19 mouse cellular contexts compared by ENCODE assay signal in genomic region chr14:9583227-9584155, GRCm38 (mm10).
DNase-seq lines count a peak whose midpoint lies in the region; ATAC-seq and TF ChIP-seq lines count a peak whose summit lies in the region.
"Had no signal": no experiment of that assay in that cellular context is flagged by ENCODE, and none has a peak within 500 bp of the region (broad histone marks: within the 10 kb centered on the region; RNA-seq: fewer than 3 reads in every experiment).

No protein-coding gene starts in this region.

- no peak overlapping the region for H3K9ac ChIP-seq in forebrain, postnatal 0 days
- H3K9ac ChIP-seq in forebrain, embryonic 11.5 days (ENCODE audit: low read length), result no peak overlapping the region
- no peak overlapping the region for H3K9ac ChIP-seq in lung, postnatal 0 days (replicated peaks; ENCODE audit: low read depth)
- no peak overlapping the region for H3K9ac ChIP-seq in liver, postnatal 0 days (replicated peaks)
- H3K9ac ChIP-seq: limb, embryonic 12.5 days had no signal

- H3K36me3 ChIP-seq in forebrain, postnatal 0 days (ENCODE audit: insufficient read depth), result no peaks in the 10 kb centered on the region
- H3K36me3 ChIP-seq in forebrain, embryonic 11.5 days (ENCODE audit: control insufficient read depth, insufficient read depth, low read length), result no peaks in the 10 kb centered on the region
- no peaks in the 10 kb centered on the region for H3K36me3 ChIP-seq in lung, postnatal 0 days (ENCODE audit: insufficient read depth, low read length)
- H3K36me3 ChIP-seq in liver, postnatal 0 days (replicated peaks; ENCODE audit: insufficient read depth, low read length), result no peaks in the 10 kb centered on the region
- H3K36me3 ChIP-seq: heart, embryonic 10.5 days; limb, embryonic 12.5 days had no signal

- no peak for ATAC-seq in forebrain, postnatal 0 days
- no peak for ATAC-seq in forebrain, embryonic 11.5 days (replicated peaks; ENCODE audit: low FRiP score)
- ATAC-seq in lung, postnatal 0 days, result peak; percentile 30
- ATAC-seq in liver, postnatal 0 days, result peak; percentile 64; the same call in 1 of the 2 replicates
- ATAC-seq: inflammation-experienced regulatory T-cells, adult 6 months had no signal

- TF ChIP-seq POLR2A in lung, adult 2 months (IDR thresholded peaks at IDR 0.05; ENCODE audit: borderline replicate concordance, extremely low read depth, low read depth, low read length), result no peak
- TF ChIP-seq POLR2A in brain, embryonic 14.5 days (IDR thresholded peaks at IDR 0.05; ENCODE audit: borderline replicate concordance, extremely low read depth, insufficient read depth, insufficient read length, poor library complexity, severe bottlenecking), result no peak

- no peak for TF ChIP-seq CTCF in forebrain, postnatal 0 days (IDR thresholded peaks at IDR 0.05; ENCODE audit: low read depth)
- no peak for TF ChIP-seq CTCF in lung, postnatal 0 days (IDR thresholded peaks at IDR 0.05)
- TF ChIP-seq CTCF in lung, adult 2 months (IDR thresholded peaks at IDR 0.05; ENCODE audit: insufficient read depth, low read length), result no peak
- no peak for TF ChIP-seq CTCF in brain, embryonic 14.5 days (IDR thresholded peaks at IDR 0.05; ENCODE audit: borderline replicate concordance, extremely low read depth, insufficient read depth, insufficient read length)
- TF ChIP-seq CTCF in liver, postnatal 0 days (IDR thresholded peaks at IDR 0.05; ENCODE audit: low read depth), result no peak

- TF ChIP-seq EP300 in lung, postnatal 0 days (IDR thresholded peaks at IDR 0.05), result no peak
- TF ChIP-seq EP300 in liver, postnatal 0 days (IDR thresholded peaks at IDR 0.05; ENCODE audit: low read depth), result no peak

- no peaks in the 10 kb centered on the region for H3K4me1 ChIP-seq in forebrain, postnatal 0 days (ENCODE audit: insufficient read depth)
- no peaks in the 10 kb centered on the region for H3K4me1 ChIP-seq in forebrain, embryonic 11.5 days (replicated peaks; ENCODE audit: control insufficient read depth, insufficient read depth, low read length)
- no peaks in the 10 kb centered on the region for H3K4me1 ChIP-seq in lung, postnatal 0 days (ENCODE audit: insufficient read depth, low read depth, low read length)
- no peaks in the 10 kb centered on the region for H3K4me1 ChIP-seq in lung, adult 2 months (ENCODE audit: control insufficient read depth, insufficient read depth, low read length)
- no peaks in the 10 kb centered on the region for H3K4me1 ChIP-seq in liver, postnatal 0 days (ENCODE audit: insufficient read depth)
- H3K4me1 ChIP-seq: heart, embryonic 10.5 days; limb, embryonic 12.5 days had no signal

- 67% methylated on average over 8 of the region's 8 CpGs for WGBS in forebrain, postnatal 0 days
- 87% methylated on average over 8 of the region's 8 CpGs for WGBS in forebrain, embryonic 11.5 days
- 56% methylated on average over 8 of the region's 8 CpGs for WGBS in lung, postnatal 0 days
- 69% methylated on average over 8 of the region's 8 CpGs for WGBS in lung, adult 2 months
- 75% methylated on average over 8 of the region's 8 CpGs for WGBS in liver, postnatal 0 days (ENCODE audit: insufficient replicate concordance)

- H3K4me3 ChIP-seq in forebrain, postnatal 0 days (ENCODE audit: low read depth, low read length), result no peak overlapping the region
- no peak overlapping the region for H3K4me3 ChIP-seq in forebrain, embryonic 11.5 days (ENCODE audit: low read depth, low read length)
- no peak overlapping the region for H3K4me3 ChIP-seq in lung, postnatal 0 days (ENCODE audit: low read depth, low read length)
- H3K4me3 ChIP-seq in lung, adult 2 months (replicated peaks; ENCODE audit: extremely low read depth, low read depth, low read length), result no peak overlapping the region
- no peak overlapping the region for H3K4me3 ChIP-seq in liver, postnatal 0 days (ENCODE audit: low read depth, low read length)
- H3K4me3 ChIP-seq: erythroblast, embryonic 14.5 days; heart, embryonic 10.5 days; limb, embryonic 12.5 days; myocyte had no signal

- H3K4me2 ChIP-seq in forebrain, postnatal 0 days (ENCODE audit: low read depth), result no peak overlapping the region
- H3K4me2 ChIP-seq in forebrain, embryonic 11.5 days (ENCODE audit: low read depth, low read length, severe bottlenecking), result no peak overlapping the region
- H3K4me2 ChIP-seq in lung, postnatal 0 days (replicated peaks; ENCODE audit: low read depth, low read length), result no peak overlapping the region
- H3K4me2 ChIP-seq in liver, postnatal 0 days (ENCODE audit: low read depth, low read length), result no peak overlapping the region
- H3K4me2 ChIP-seq: limb, embryonic 12.5 days had no signal

- no peak for DNase-seq in forebrain, postnatal 0 days
- no peak for DNase-seq in forebrain, embryonic 11.5 days (ENCODE audit: low spot score)
- DNase-seq in lung, postnatal 0 days (ENCODE audit: low spot score), result peak; percentile 9
- DNase-seq in lung, adult 2 months, result no peak
- DNase-seq in brain, embryonic 14.5 days (ENCODE audit: low read depth), result peak; percentile 74
- DNase-seq in liver, postnatal 0 days, result no peak
- DNase-seq in heart, postnatal 4 days, result no peak
- no peak for DNase-seq in cerebellum, adult 11-12 months
- DNase-seq: adrenal gland, postnatal 14 days; cerebellum, adult 18-20 months; heart, postnatal 36 days; kidney, postnatal 25 days; spleen, adult 18-20 months had no signal

- 0 out of 2 replicates have a peak overlapping the region, but pooled peaks have one; percentile 15 for H3K27ac ChIP-seq in forebrain, postnatal 0 days (ENCODE audit: low read depth, low read length)
- no peak overlapping the region for H3K27ac ChIP-seq in forebrain, embryonic 11.5 days (ENCODE audit: low read depth, low read length)
- no peak overlapping the region for H3K27ac ChIP-seq in lung, postnatal 0 days (ENCODE audit: low read length)
- H3K27ac ChIP-seq in liver, postnatal 0 days (ENCODE audit: low read depth), result no peak overlapping the region
- H3K27ac ChIP-seq: heart, embryonic 10.5 days; limb, embryonic 12.5 days; macrophage had no signal

- H3K27me3 ChIP-seq in forebrain, postnatal 0 days (ENCODE audit: insufficient read depth, low read length), result no peaks in the 10 kb centered on the region
- H3K27me3 ChIP-seq in forebrain, embryonic 11.5 days (ENCODE audit: control insufficient read depth, insufficient read depth, low read length), result no peaks in the 10 kb centered on the region
- no peaks in the 10 kb centered on the region for H3K27me3 ChIP-seq in lung, postnatal 0 days (replicated peaks; ENCODE audit: insufficient read depth, low read length)
- H3K27me3 ChIP-seq in liver, postnatal 0 days (ENCODE audit: insufficient read depth, low read length), result no peaks in the 10 kb centered on the region
- H3K27me3 ChIP-seq: limb, embryonic 12.5 days had no signal

- no peaks in the 10 kb centered on the region for H3K9me3 ChIP-seq in forebrain, postnatal 0 days (ENCODE audit: low read length)
- H3K9me3 ChIP-seq in forebrain, embryonic 11.5 days (ENCODE audit: control insufficient read depth, low read length), result no peaks in the 10 kb centered on the region
- no peaks in the 10 kb centered on the region for H3K9me3 ChIP-seq in lung, postnatal 0 days (ENCODE audit: low read length)
- H3K9me3 ChIP-seq in liver, postnatal 0 days (ENCODE audit: low read length), result no peaks in the 10 kb centered on the region
- H3K9me3 ChIP-seq: heart, embryonic 10.5 days; limb, embryonic 12.5 days had no signal

Comparison
In these comparisons a context has a peak if more than half of its experiments do, and no peak if none do; other contexts are left out.
1. DNase-seq: peak in lung, postnatal 0 days (single experiment) and brain, embryonic 14.5 days (single experiment); none in forebrain, postnatal 0 days (single experiment), forebrain, embryonic 11.5 days (single experiment), lung, adult 2 months (single experiment), liver, postnatal 0 days (single experiment), heart, postnatal 4 days (single experiment) and cerebellum, adult 11-12 months (single experiment).
2. ATAC-seq: peak in lung, postnatal 0 days (single experiment) and liver, postnatal 0 days (single experiment); none in forebrain, postnatal 0 days (single experiment) and forebrain, embryonic 11.5 days (single experiment).